Mouse (Mus musculus): ENCODE measurements around the gene Ceacam12. TPM values are rescaled to one million over a fixed set of nuclear protein-coding genes. Genes with fewer than 3 reads are reported as not detected.

Ceacam12 gene
- polyA plus RNA-seq (2012; rRNA removed) = not detected in 2 replicates

GRCm38 (mm10) chr7:18065629-18066028, at the start of gene Ceacam12:
Ceacam12 (plus strand) TSS chr7:18065929.

Other genes starting within 250 kb of the Ceacam12 start
- gene Gm5155, start 194.2 kb upstream of the Ceacam12 start, polyA plus RNA-seq (2012; rRNA removed) = not detected in 2 replicates
- gene Ceacam11, start 93.8 kb upstream of the Ceacam12 start, polyA plus RNA-seq (2012; rRNA removed) = not detected in 2 replicates
- gene Ceacam13, start 56.0 kb upstream of the Ceacam12 start, polyA plus RNA-seq (2012; rRNA removed) = not detected in 2 replicates
- gene Igfl3, start 110.6 kb downstream of the Ceacam12 start, polyA plus RNA-seq (2012; rRNA removed) = not detected in 2 replicates
- 0.08 TPM in 1 of 2 replicates, not detected in the other for gene Mill1, start 179.4 kb downstream of the Ceacam12 start, polyA plus RNA-seq (2012; rRNA removed)